Mouse (Mus musculus) intestine, embryonic 16.5 days (tissue): ENCODE measurements around the gene Cdc42bpa. TPM values are rescaled to one million over a fixed set of nuclear protein-coding genes. Genes with fewer than 3 reads are reported as not detected.
A peak's percentile ranks its signal among the peaks of the same experiment; 100 is the strongest.

Experiments
- ATAC-seq: fragments of 200-750 bp; cut with Nextera tagmentation; 2 replicates; pipeline ENCODE4 v1.8.0; 2017; ENCODE audit warnings: moderate TSS enrichment, moderate library complexity
- H3K27ac ChIP-seq: fragments of 300-500 bp; sonication (generic); 2 replicates; pipeline ENCODE4 v1.5.1; 2014; ENCODE audit warnings: mild to moderate bottlenecking, low read length
- H3K27me3 ChIP-seq: fragments of 300-500 bp; sonication (generic); replicated peaks from 2 replicates; pipeline ENCODE4 v1.6.1; 2014; ENCODE audit warnings: low read length, control low read depth, mixed read lengths; ENCODE audit not compliant: control insufficient read depth, insufficient read depth
- H3K36me3 ChIP-seq: fragments of 300-500 bp; sonication (generic); 2 replicates; pipeline ENCODE4 v1.6.1; 2014; ENCODE audit warnings: low read length, control low read depth; ENCODE audit not compliant: control insufficient read depth, insufficient read depth
- H3K4me1 ChIP-seq: fragments of 300-500 bp; sonication (generic); 2 replicates; pipeline ENCODE4 v1.6.1; 2014; ENCODE audit warnings: low read length, control low read depth, mixed read lengths; ENCODE audit not compliant: control insufficient read depth, insufficient read depth
- H3K4me2 ChIP-seq: fragments of 300-500 bp; sonication (generic); 2 replicates; pipeline ENCODE4 v1.6.1; 2014; ENCODE audit warnings: low read depth, low read length, control low read depth
- H3K4me3 ChIP-seq: fragments of 300-500 bp; sonication (generic); 2 replicates; pipeline ENCODE4 v1.5.1; 2014; ENCODE audit warnings: mild to moderate bottlenecking, low read length
- H3K9ac ChIP-seq: fragments of 300-500 bp; sonication (generic); 2 replicates; pipeline ENCODE4 v1.6.1; 2014; ENCODE audit warnings: low read depth, low read length
- H3K9me3 ChIP-seq: fragments of 300-500 bp; sonication (generic); 2 replicates; pipeline ENCODE4 v1.6.1; 2016; ENCODE audit warnings: low read length, control low read depth; ENCODE audit not compliant: control insufficient read depth
- WGBS: fragments of 180-500 bp; shearing (Covaris S2); extraction: QIAGEN DNeasy Blood & Tissue Kit; methylation state at CpG from one replicate; pipeline ENCODE4 v1.1.7; 2014; 5-methylcytosine and 5-hydroxymethylcytosine counted together
- polyA plus RNA-seq: library from polyadenylated mRNA; unstranded; fragments of >200 nt; fragmentation: Nextera tagmentation; extraction: Ambion mirVana; gene quantifications from 2 replicates; pipeline ENCODE4 v1.2.1, GENCODE M21; 2015

The Cdc42bpa gene
- polyA plus RNA-seq, 1 experiment from 2014 or later: 8.2 TPM

DNA sequence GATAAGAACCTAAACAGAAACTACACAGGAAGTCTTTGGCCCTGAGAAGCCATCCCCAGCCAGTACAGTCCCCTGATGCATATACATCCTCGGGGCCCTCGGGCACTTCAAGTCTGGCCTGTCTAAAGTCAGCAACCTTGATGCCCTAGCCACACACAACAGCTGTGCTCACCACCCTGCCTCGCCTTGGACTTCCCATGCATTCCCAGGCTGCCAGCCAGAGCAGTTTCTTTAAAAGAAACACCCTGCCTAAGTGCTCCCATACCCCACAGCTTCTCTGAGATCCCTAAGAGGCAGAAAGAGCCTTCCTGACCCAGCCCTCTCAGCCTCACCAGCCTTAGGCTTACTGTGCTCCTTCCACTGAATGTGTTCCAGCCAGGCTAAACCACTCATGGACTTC is 226.1 kb downstream of the Cdc42bpa start:
- Histone ChIP-seq H3K27me3 (no peaks in the 10 kb centered on the region), H3K9ac (no peak overlapping the region), H3K9me3 (no peaks in the 10 kb centered on the region), H3K4me3 (no peak overlapping the region), H3K36me3 (no peaks in the 10 kb centered on the region), H3K4me1 (peaks cover 32% of the 10 kb centered on the region), H3K4me2 (no peak overlapping the region), H3K27ac (no peak overlapping the region)
- WGBS: 79% methylated on average over 3 of the region's 3 CpGs
- no peak for ATAC-seq

DNA sequence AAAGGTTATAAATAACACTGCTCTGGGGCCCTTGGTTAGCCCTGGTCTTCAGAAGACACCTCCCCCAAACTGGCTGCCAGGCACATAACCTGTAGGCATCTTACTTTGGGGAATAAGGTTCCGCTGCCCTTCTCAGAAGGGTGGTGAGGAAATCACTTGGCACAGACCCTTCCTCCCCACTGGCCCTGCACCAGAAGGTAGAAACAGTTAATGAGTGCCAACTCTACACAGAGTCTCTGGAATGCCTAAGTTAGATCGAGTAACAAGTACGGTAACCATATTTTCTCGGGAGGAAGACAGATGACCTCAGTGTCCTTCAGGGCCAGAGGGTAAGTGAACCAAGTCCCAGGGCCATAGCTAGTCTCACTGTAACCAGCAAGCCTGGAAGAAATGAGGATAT is 228.7 kb downstream of the Cdc42bpa start:
- Histone ChIP-seq H3K9ac (no peak overlapping the region), H3K9me3 (no peaks in the 10 kb centered on the region), H3K4me3 (no peak overlapping the region), H3K4me2 (no peak overlapping the region), H3K27ac (no peak overlapping the region), H3K27me3 (no peaks in the 10 kb centered on the region), H3K36me3 (no peaks in the 10 kb centered on the region), H3K4me1 (peaks cover 22% of the 10 kb centered on the region)
- no peak for ATAC-seq
- WGBS: 86% methylated on average over 4 of the region's 4 CpGs

DNA sequence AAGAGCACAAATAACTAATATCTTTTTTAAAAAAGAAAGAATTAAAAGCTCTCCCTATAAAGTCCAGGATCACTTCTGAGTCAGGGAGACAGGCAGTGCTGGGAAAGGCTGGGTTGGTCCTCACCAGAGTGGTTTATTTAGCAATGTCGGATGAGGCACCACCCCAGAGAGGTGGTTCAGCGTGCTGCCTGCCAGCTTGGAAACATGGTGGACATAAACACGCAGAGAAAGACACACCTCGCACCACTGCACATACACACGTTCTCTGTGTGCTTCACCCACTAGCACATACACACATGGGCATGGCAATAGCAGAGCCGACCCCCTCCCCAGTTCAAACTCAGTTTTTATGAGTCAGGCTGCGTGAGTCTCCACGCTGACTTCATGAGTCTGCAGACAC is 230.8 kb downstream of the Cdc42bpa start:
- Histone ChIP-seq H3K9me3 (no peaks in the 10 kb centered on the region), H3K27ac (no peak overlapping the region), H3K9ac (no peak overlapping the region), H3K4me2 (no peak overlapping the region), H3K4me1 (peaks cover 22% of the 10 kb centered on the region), H3K36me3 (no peaks in the 10 kb centered on the region), H3K4me3 (no peak overlapping the region), H3K27me3 (no peaks in the 10 kb centered on the region)
- WGBS: 78% methylated on average over 8 of the region's 8 CpGs
- ATAC-seq: no peak

DNA sequence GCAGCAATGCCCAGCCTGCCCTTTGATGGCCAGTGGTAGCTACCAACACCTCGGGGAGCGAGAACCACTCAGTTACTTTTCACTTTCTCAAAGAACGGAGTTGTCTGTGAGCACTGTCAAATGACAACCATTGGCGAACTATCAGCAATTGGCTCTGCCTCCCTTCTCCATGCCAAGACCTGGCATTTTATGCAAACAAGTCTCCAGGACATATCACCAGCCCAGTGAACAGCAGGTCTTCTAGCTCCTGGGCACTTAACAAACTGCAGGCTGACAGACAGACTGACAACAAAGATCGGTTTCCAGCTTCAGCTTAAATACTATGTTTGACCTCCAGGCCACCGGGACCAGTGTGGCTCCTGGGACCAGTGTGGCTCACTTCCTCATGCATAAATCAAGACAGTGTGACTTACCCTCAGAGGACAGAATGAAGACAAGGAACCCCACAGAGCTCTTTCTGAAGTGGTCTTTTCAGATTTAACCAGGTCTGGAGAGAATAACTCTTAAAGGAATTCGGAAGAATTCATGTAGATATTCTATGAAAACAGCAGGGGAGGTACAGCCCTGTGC is 231.5 kb downstream of the Cdc42bpa start:
- H3K9ac ChIP-seq: no peak overlapping the region
- ATAC-seq: no peak
- WGBS: 69% methylated on average over 7 of the region's 7 CpGs
- H3K27ac ChIP-seq: no peak overlapping the region
- no peaks in the 10 kb centered on the region for H3K27me3 ChIP-seq
- no peaks in the 10 kb centered on the region for H3K36me3 ChIP-seq
- H3K4me3 ChIP-seq: no peak overlapping the region
- H3K4me1 ChIP-seq: peaks cover 20% of the 10 kb centered on the region
- H3K4me2 ChIP-seq: no peak overlapping the region
- H3K9me3 ChIP-seq: no peaks in the 10 kb centered on the region

DNA sequence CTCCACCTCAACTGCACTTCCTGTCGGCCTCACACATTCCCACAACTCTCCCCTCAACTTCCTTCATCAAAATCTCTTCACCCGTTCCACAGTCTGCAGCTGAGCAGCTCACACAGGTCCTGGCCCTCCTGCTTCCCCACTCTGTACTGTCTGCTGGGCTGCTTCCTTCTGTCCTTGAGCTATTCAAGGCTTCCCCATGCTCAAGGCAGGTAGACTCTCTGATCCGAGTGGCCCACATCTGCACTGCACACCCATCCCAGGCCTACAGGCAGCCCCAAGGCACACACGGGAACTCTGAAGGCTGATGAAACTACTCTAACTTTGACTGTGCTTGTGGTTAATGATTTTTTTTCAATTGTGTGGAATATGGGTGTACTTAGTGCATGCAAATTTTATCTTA is 232.6 kb downstream of the Cdc42bpa start:
- Histone ChIP-seq H3K36me3 (no peaks in the 10 kb centered on the region), H3K4me3 (no peak overlapping the region), H3K9ac (no peak overlapping the region), H3K4me1 (peaks cover 19% of the 10 kb centered on the region), H3K27ac (no peak overlapping the region), H3K4me2 (no peak overlapping the region), H3K9me3 (no peaks in the 10 kb centered on the region), H3K27me3 (no peaks in the 10 kb centered on the region)
- no peak for ATAC-seq
- WGBS: 51% methylated on average over 4 of the region's 4 CpGs

DNA sequence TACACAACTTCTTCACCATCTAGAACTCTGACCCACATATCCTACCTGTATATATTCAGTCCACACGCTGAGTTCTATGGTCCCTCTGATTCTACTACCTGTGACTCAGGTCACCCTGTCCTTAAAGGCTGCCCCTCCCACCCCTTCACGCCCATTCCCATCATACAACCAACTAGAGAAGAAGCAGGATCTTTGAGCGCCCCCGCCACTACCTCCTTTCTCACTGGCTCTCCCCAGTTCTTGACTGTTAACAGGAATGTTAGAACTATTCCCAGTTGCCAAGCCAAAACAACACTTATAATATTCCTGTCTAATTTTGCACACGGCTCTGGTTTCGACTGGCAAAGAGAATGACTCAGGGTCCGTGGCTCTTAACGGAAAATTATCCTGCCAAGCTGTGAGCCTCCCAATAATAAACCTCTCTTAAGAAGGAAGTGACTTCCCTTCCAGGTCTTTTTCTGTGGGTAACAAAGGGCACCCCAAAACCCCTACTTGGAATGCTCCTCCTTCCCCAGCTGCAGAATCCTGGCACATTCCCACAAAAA is 233.2 kb downstream of the Cdc42bpa start:
- H3K4me3 ChIP-seq: no peak overlapping the region
- 76% methylated on average over 8 of the region's 8 CpGs for WGBS
- ATAC-seq: no peak
- no peaks in the 10 kb centered on the region for H3K27me3 ChIP-seq
- H3K9me3 ChIP-seq: no peaks in the 10 kb centered on the region
- no peak overlapping the region for H3K9ac ChIP-seq
- H3K4me2 ChIP-seq: no peak overlapping the region
- H3K36me3 ChIP-seq: no peaks in the 10 kb centered on the region
- H3K4me1 ChIP-seq: peaks cover 19% of the 10 kb centered on the region
- H3K27ac ChIP-seq: no peak overlapping the region

DNA sequence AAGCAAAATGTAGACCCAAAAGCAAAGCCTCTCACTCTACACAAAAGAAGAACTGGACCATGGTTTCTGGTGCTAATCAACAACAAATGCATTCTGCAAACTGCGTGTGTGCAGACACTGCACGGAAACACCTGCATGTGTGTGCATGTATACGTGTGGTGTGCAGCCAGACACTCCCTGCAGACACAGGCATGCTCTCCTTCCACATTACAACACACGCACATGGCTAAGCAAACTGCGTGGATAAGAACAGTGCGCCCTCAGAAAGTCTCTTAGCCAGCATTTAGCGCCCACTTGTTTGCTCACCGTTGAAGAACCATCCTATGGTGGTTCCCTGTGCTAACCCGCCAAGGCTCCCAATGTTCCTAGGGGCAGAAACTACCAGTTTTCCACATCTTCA is 233.8 kb downstream of the Cdc42bpa start:
- peak overlapping the region; percentile 82; the same call in 1 of the 2 replicates for H3K4me2 ChIP-seq
- H3K27me3 ChIP-seq: no peaks in the 10 kb centered on the region
- no peaks in the 10 kb centered on the region for H3K36me3 ChIP-seq
- peaks cover 19% of the 10 kb centered on the region for H3K4me1 ChIP-seq
- H3K9ac ChIP-seq: no peak overlapping the region
- 86% methylated on average over 9 of the region's 9 CpGs for WGBS
- H3K27ac ChIP-seq: no peak overlapping the region
- H3K4me3 ChIP-seq: no peak overlapping the region
- no peak for ATAC-seq
- no peaks in the 10 kb centered on the region for H3K9me3 ChIP-seq

DNA sequence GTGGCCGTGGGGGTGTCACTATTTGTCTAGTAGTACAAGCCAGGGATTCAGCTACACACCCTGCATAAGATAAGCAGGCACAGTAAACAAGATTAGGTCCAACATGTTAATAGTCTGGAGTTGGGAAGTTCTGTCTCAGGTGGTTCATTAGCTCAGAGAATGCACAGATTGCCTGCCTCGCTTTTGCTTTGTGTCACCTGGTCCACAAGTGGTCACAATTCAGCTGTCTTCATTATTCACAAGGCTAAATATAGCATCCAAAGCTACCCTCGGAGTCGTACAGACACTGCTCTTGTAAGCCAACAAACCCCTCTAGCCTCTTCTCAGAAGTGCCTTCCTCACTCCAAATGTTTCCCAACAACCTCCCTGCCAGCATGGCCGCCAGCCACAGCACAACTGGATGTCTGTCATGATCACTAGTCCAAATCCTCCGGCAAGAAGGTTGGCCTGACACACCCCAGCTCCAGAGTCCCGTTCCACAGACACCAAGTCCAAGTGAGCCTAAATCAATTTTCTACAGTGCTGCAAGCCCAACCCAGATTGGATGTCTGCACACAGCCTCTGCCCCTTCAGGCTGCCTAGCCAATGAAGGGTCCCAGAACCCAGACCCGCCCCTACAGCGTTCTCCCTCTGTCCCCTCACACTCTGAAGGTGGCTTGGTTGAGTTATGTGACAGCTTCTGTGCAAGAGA is 234.7 kb downstream of the Cdc42bpa start:
- H3K4me1 ChIP-seq: peaks cover 19% of the 10 kb centered on the region
- ATAC-seq: peak; percentile 58
- peak overlapping the region; percentile 3; the same call in 1 of the 2 replicates for H3K27ac ChIP-seq
- H3K9ac ChIP-seq: peak overlapping the region; percentile 72
- no peaks in the 10 kb centered on the region for H3K9me3 ChIP-seq
- peak overlapping the region; percentile 73 for H3K4me3 ChIP-seq
- peak overlapping the region; percentile 82 for H3K4me2 ChIP-seq
- H3K36me3 ChIP-seq: no peaks in the 10 kb centered on the region
- 18% methylated on average over 9 of the region's 9 CpGs for WGBS
- H3K27me3 ChIP-seq: no peaks in the 10 kb centered on the region

DNA sequence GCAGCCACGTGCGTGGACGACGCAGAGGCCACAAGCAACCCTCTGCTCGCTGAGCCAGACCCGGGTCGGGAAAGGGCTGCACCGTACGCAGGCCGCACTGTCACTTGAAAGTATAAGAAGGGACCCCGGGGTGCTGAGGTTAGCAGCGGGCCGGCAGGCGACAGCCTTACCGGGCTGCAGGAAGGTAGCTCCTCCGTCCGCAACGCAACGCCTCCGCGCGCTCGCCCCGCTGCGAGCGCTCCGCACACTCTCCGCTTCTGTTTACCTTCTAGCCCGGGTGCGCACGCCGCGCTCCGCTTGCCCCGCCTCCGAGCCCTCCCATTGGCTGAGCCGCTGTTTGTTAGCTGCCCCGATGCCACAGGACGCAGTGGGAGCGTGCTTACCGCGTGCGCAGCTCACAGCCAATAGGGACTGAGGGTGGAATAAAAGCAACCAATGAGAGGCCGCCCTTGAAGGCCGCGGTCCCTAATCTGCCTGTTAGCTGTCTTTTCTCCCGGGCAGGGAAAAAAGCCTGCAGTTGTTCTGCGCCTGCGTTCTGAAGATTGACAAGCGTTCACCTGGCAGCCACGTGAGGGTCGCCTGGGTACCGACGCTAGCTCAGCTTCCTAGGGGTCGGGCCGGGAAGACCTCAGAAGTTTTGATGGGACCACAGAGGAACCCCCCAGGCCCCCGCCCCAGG is 235.6 kb downstream of the Cdc42bpa start:
- peak; percentile 99 for ATAC-seq
- H3K4me3 ChIP-seq: peak overlapping the region; percentile 73
- 0 out of 2 replicates have a peak overlapping the region, but pooled peaks have one; percentile 3 for H3K27ac ChIP-seq
- no peaks in the 10 kb centered on the region for H3K27me3 ChIP-seq
- H3K9ac ChIP-seq: peak overlapping the region; percentile 72
- H3K9me3 ChIP-seq: no peaks in the 10 kb centered on the region
- under 1% methylated on average over 57 of the region's 57 CpGs for WGBS
- no peaks in the 10 kb centered on the region for H3K36me3 ChIP-seq
- H3K4me2 ChIP-seq: peak overlapping the region; percentile 84
- peaks cover 19% of the 10 kb centered on the region for H3K4me1 ChIP-seq
